Mouse (Mus musculus) hindbrain, embryonic 14.5 days (tissue): Measurements from ENCODE around the gene Socs3. TPM values are rescaled to one million over a fixed set of nuclear protein-coding genes. Genes with fewer than 3 reads are reported as not detected.

Experiments used
- ATAC-seq: fragments of 200-750 bp; cut with Nextera tagmentation; 2 replicates; pipeline ENCODE4 v1.8.0; 2017; ENCODE audit warnings: moderate number of reproducible peaks, mild to moderate bottlenecking, moderate TSS enrichment, moderate library complexity; ENCODE audit not compliant: low FRiP score
- DNase-seq: peaks from one replicate; pipeline ENCODE4 v3.0.0-alpha.2; 2015; ENCODE audit warnings: low spot score
- H3K27ac ChIP-seq: fragments of 300-500 bp; sonication (generic); 2 replicates; pipeline ENCODE4 v1.5.1; 2014; ENCODE audit warnings: mild to moderate bottlenecking, moderate library complexity
- H3K27me3 ChIP-seq: fragments of 300-500 bp; sonication (generic); 2 replicates; pipeline ENCODE4 v1.6.1; 2014; ENCODE audit warnings: mild to moderate bottlenecking, low read length, mixed read lengths; ENCODE audit not compliant: control insufficient read depth, insufficient read depth
- H3K36me3 ChIP-seq: fragments of 300-500 bp; sonication (generic); replicated peaks from 2 replicates; pipeline ENCODE4 v1.6.1; 2014; ENCODE audit not compliant: control insufficient read depth, insufficient read depth
- H3K4me1 ChIP-seq: fragments of 300-500 bp; sonication (generic); replicated peaks from 2 replicates; pipeline ENCODE4 v1.6.1; 2014; ENCODE audit warnings: antibody characterized with exemption, low read length, mixed read lengths; ENCODE audit not compliant: control insufficient read depth, insufficient read depth
- H3K4me2 ChIP-seq: fragments of 300-500 bp; sonication (generic); replicated peaks from 2 replicates; pipeline ENCODE4 v1.6.1; 2014; ENCODE audit warnings: mild to moderate bottlenecking, moderate library complexity
- H3K4me3 ChIP-seq: fragments of 300-500 bp; sonication (generic); replicated peaks from 2 replicates; pipeline ENCODE4 v1.5.1; 2014; ENCODE audit warnings: mild to moderate bottlenecking, low read length
- H3K9ac ChIP-seq: fragments of 300-500 bp; sonication (generic); 2 replicates; pipeline ENCODE4 v1.6.1; 2014
- H3K9me3 ChIP-seq: fragments of 300-500 bp; sonication (generic); 2 replicates; pipeline ENCODE4 v1.6.1; 2016; ENCODE audit warnings: low read length; ENCODE audit not compliant: control insufficient read depth
- WGBS: fragments of 180-500 bp; shearing (Covaris S2); extraction: QIAGEN DNeasy Blood & Tissue Kit; methylation state at CpG from one replicate; pipeline ENCODE4 v1.1.7; 2014; 5-methylcytosine and 5-hydroxymethylcytosine counted together
- polyA plus RNA-seq: library from polyadenylated mRNA; unstranded; fragments of >200 nt; fragmentation: Nextera tagmentation; extraction: Ambion mirVana; gene quantifications from 2 replicates; pipeline ENCODE4 v1.2.1, GENCODE M21; 2014

Socs3 gene
- polyA plus RNA-seq, 1 experiment from 2014 or later: 2.9 TPM

- Histone ChIP-seq H3K27me3 (no peaks in the 10 kb centered on the region), H3K27ac (peak overlapping the region; percentile 74), H3K36me3 (no peaks in the 10 kb centered on the region), H3K9ac (no peak overlapping the region; the same call in 1 of the 2 replicates), H3K9me3 (no peaks in the 10 kb centered on the region), H3K4me1 (peaks cover 27% of the 10 kb centered on the region), H3K4me2 (peak overlapping the region; percentile 27; the same call in 1 of the 2 replicates), H3K4me3 (no peak overlapping the region)
- ATAC-seq (no peak), DNase-seq (no peak)
- WGBS: 17% methylated on average over 4 of the region's 4 CpGs
Observed at GRCm38 (mm10) chr11:117939004-117939730, 30.7 kb downstream of the Socs3 start.

- H3K9ac ChIP-seq: no peak overlapping the region
- no peak for ATAC-seq
- no peak for DNase-seq
- H3K27ac ChIP-seq: no peak overlapping the region; the same call in 1 of the 2 replicates
- H3K4me3 ChIP-seq: no peak overlapping the region
- WGBS: 48% methylated on average over 8 of the region's 8 CpGs
- no peak overlapping the region for H3K4me2 ChIP-seq
- H3K4me1 ChIP-seq: peaks cover 25% of the 10 kb centered on the region
- no peaks in the 10 kb centered on the region for H3K36me3 ChIP-seq
- H3K9me3 ChIP-seq: no peaks in the 10 kb centered on the region
- H3K27me3 ChIP-seq: peaks cover 11% of the 10 kb centered on the region; the same call in 1 of the 2 replicates
Observed at GRCm38 (mm10) chr11:117936202-117936601, 33.6 kb downstream of the Socs3 start.

- DNase-seq: no peak
- peaks cover 27% of the 10 kb centered on the region for H3K4me1 ChIP-seq
- H3K4me2 ChIP-seq: no peak overlapping the region
- WGBS: 54% methylated on average over 9 of the region's 9 CpGs
- no peaks in the 10 kb centered on the region for H3K9me3 ChIP-seq
- no peak for ATAC-seq
- H3K9ac ChIP-seq: no peak overlapping the region
- no peak overlapping the region for H3K4me3 ChIP-seq
- peaks cover 14% of the 10 kb centered on the region; the same call in 1 of the 2 replicates for H3K27me3 ChIP-seq
- no peaks in the 10 kb centered on the region for H3K36me3 ChIP-seq
- no peak overlapping the region for H3K27ac ChIP-seq
Observed at GRCm38 (mm10) chr11:117935616-117936015, 34.2 kb downstream of the Socs3 start.

- H3K9me3 ChIP-seq: no peaks in the 10 kb centered on the region
- peaks cover 18% of the 10 kb centered on the region for H3K27me3 ChIP-seq
- 55% methylated on average over 5 of the region's 5 CpGs for WGBS
- no peak overlapping the region for H3K27ac ChIP-seq
- H3K9ac ChIP-seq: no peak overlapping the region
- H3K4me2 ChIP-seq: no peak overlapping the region
- no peak overlapping the region for H3K4me3 ChIP-seq
- H3K36me3 ChIP-seq: no peaks in the 10 kb centered on the region
- H3K4me1 ChIP-seq: peaks cover 20% of the 10 kb centered on the region
- ATAC-seq (no peak), DNase-seq (no peak)
Observed at GRCm38 (mm10) chr11:117934576-117935368, 35.1 kb downstream of the Socs3 start.

GRCm38 (mm10) chr11:117934168-117934567 is 35.7 kb downstream of the Socs3 start:
- no peaks in the 10 kb centered on the region for H3K9me3 ChIP-seq
- peaks cover 14% of the 10 kb centered on the region for H3K4me1 ChIP-seq
- DNase-seq (no peak), ATAC-seq (no peak)
- no peaks in the 10 kb centered on the region for H3K36me3 ChIP-seq
- no peak overlapping the region for H3K4me3 ChIP-seq
- no peak overlapping the region for H3K9ac ChIP-seq
- no peak overlapping the region for H3K27ac ChIP-seq
- H3K27me3 ChIP-seq: peaks cover 20% of the 10 kb centered on the region
- no peak overlapping the region for H3K4me2 ChIP-seq
- 46% methylated on average over 2 of the region's 2 CpGs for WGBS

- Histone ChIP-seq H3K9ac (no peak overlapping the region), H3K27ac (no peak overlapping the region), H3K9me3 (no peaks in the 10 kb centered on the region), H3K4me1 (peaks cover 8% of the 10 kb centered on the region; the same call in 1 of the 2 replicates), H3K4me3 (no peak overlapping the region), H3K36me3 (no peaks in the 10 kb centered on the region), H3K4me2 (no peak overlapping the region), H3K27me3 (peaks cover 20% of the 10 kb centered on the region)
- ATAC-seq (no peak), DNase-seq (no peak)
- 22% methylated on average over 4 of the region's 4 CpGs for WGBS
Observed at GRCm38 (mm10) chr11:117932195-117932594, 37.7 kb downstream of the Socs3 start.

- Histone ChIP-seq H3K4me3 (no peak overlapping the region), H3K9ac (no peak overlapping the region), H3K9me3 (no peaks in the 10 kb centered on the region), H3K27me3 (peaks cover 20% of the 10 kb centered on the region), H3K36me3 (no peaks in the 10 kb centered on the region), H3K4me1 (peaks cover 8% of the 10 kb centered on the region; the same call in 1 of the 2 replicates), H3K27ac (no peak overlapping the region), H3K4me2 (no peak overlapping the region)
- ATAC-seq (no peak), DNase-seq (no peak)
- WGBS: 56% methylated on average over 6 of the region's 6 CpGs
Observed at GRCm38 (mm10) chr11:117931576-117931975, 38.3 kb downstream of the Socs3 start.

- H3K4me2 ChIP-seq: peak overlapping the region; percentile 71
- 2% methylated on average over 40 of the region's 48 CpGs for WGBS
- peaks cover 20% of the 10 kb centered on the region for H3K27me3 ChIP-seq
- no peaks in the 10 kb centered on the region for H3K9me3 ChIP-seq
- DNase-seq: peak; percentile 75
- ATAC-seq: 0 out of 2 replicates have a peak, but pooled peaks have one; percentile 67
- peaks cover 8% of the 10 kb centered on the region; the same call in 1 of the 2 replicates for H3K4me1 ChIP-seq
- peak overlapping the region; percentile 32 for H3K4me3 ChIP-seq
- no peak overlapping the region for H3K27ac ChIP-seq
- H3K36me3 ChIP-seq: no peaks in the 10 kb centered on the region
- peak overlapping the region; percentile 59 for H3K9ac ChIP-seq
Observed at GRCm38 (mm10) chr11:117930781-117931338, 39.0 kb downstream of the Socs3 start.

- ATAC-seq (no peak), DNase-seq (no peak)
- 0 out of 2 replicates have a peak, but pooled peaks cover under 1% of the 10 kb centered on the region for H3K4me1 ChIP-seq
- H3K9ac ChIP-seq: no peak overlapping the region
- no peak overlapping the region for H3K4me2 ChIP-seq
- H3K36me3 ChIP-seq: no peaks in the 10 kb centered on the region
- H3K27ac ChIP-seq: no peak overlapping the region
- WGBS: 75% methylated on average over 1 of the region's 1 CpGs
- no peaks in the 10 kb centered on the region for H3K9me3 ChIP-seq
- H3K4me3 ChIP-seq: no peak overlapping the region
- H3K27me3 ChIP-seq: peaks cover 6% of the 10 kb centered on the region
Observed at GRCm38 (mm10) chr11:117925541-117925940, 44.3 kb downstream of the Socs3 start.
